Mouse (Mus musculus): Measurements from ENCODE around the gene Large1. TPM values are rescaled to one million over a fixed set of nuclear protein-coding genes. Genes with fewer than 3 reads are reported as not detected.
A peak's percentile ranks its signal among the peaks of the same experiment; 100 is the strongest.

Gene Large1
- polyA plus RNA-seq, 1 experiment from 2014 or later: 8.7 TPM

DNA sequence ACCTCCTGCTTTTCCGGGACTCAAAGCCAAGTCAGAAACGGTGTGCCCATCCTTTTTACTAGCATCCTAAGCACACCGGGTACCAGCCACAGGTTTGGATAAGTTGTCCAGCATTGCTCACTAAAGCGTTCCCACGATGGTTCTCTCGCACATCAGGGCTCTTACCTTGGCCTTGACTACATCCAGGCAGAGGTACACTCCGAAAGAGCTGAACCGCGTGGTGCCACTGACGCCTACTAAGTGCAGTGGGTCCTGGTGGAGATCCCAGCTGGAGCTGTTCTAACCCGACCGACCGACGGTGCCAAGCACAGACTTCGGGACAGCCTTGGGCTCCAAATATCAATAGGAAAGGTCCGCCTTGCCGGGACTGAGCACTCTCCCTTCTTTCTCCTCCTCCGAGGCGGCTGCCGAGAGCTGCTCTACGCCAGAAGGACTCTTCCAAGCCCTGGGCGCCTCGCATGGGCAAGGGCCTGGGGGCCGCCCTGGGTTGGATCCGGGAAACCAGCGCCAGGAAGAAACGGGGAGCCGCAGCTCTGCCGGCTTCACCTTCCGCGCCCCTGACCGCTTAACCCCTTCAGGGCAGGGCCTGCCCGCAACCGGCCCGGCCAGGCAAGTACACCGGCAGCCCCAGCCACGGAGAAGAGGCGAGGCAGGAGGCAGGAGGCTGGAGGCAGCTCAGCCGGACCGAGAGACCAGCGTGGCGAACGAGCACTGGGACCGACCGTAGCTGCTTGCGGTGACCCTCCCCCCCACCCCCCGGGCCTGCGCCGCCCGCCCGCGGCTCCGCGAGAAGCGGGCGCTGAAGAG, 836 bp downstream of the Large1 start:
- under 1% methylated on average over 56 of the region's 56 CpGs for whole genome bisulfite sequencing
- no peaks in the 10 kb centered on the region for H3K9me3 ChIP-seq (ENCODE audit: low read depth, low read length)
- no peaks in the 10 kb centered on the region for H3K36me3 ChIP-seq (ENCODE audit: insufficient read depth)
- ATAC-seq (ENCODE audit: insufficient read depth) (peak; percentile 29), DNase-seq (peak; percentile 56)
- H3K4me2 ChIP-seq: peak overlapping the region; percentile 87
- no peak for TF ChIP-seq CTCF (IDR thresholded peaks at IDR 0.05; ENCODE audit: low read depth)
- H3K27ac ChIP-seq (ENCODE audit: low read depth): peak overlapping the region; percentile 90
- peak overlapping the region; percentile 89 for H3K9ac ChIP-seq
- peaks cover 17% of the 10 kb centered on the region for H3K4me1 ChIP-seq (ENCODE audit: insufficient read depth)
- H3K27me3 ChIP-seq (ENCODE audit: insufficient read depth, low read length): no peaks in the 10 kb centered on the region
- H3K4me3 ChIP-seq (ENCODE audit: low read depth, low read length): peak overlapping the region; percentile 83

DNA sequence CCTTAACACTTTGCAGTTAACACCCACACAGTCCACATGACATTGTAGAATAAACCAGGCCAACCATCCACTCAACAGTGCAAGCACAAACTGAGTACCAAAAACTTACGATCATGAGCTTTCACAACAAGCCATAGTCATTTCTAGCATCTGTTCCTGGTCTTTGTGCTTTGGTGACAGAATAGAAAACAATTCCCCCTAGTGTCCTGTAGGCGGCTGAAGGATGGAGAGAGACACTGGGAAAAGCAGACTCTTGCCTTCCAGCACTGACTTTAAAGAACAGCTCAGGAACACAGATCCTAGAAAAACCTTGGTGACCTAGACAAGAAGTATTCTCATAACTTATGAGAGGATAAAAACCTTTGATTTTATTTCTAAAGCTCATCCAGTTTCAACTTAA, 3.0 kb downstream of the Large1 start:
- Histone ChIP-seq H3K9me3 (ENCODE audit: low read depth, low read length) (no peaks in the 10 kb centered on the region), H3K27ac (ENCODE audit: low read depth) (no peak overlapping the region), H3K9ac (no peak overlapping the region), H3K27me3 (ENCODE audit: insufficient read depth, low read length) (no peaks in the 10 kb centered on the region), H3K4me3 (ENCODE audit: low read depth, low read length) (no peak overlapping the region), H3K36me3 (ENCODE audit: insufficient read depth) (no peaks in the 10 kb centered on the region), H3K4me2 (peak overlapping the region; percentile 23; the same call in 1 of the 2 replicates), H3K4me1 (ENCODE audit: insufficient read depth) (peaks cover 17% of the 10 kb centered on the region)
- ATAC-seq (ENCODE audit: insufficient read depth): no peak
- 25% methylated on average over 2 of the region's 2 CpGs for WGBS
- DNase-seq: peak; percentile 74
- peak; percentile 72 for TF ChIP-seq CTCF (IDR thresholded peaks at IDR 0.05; ENCODE audit: low read depth)

DNA sequence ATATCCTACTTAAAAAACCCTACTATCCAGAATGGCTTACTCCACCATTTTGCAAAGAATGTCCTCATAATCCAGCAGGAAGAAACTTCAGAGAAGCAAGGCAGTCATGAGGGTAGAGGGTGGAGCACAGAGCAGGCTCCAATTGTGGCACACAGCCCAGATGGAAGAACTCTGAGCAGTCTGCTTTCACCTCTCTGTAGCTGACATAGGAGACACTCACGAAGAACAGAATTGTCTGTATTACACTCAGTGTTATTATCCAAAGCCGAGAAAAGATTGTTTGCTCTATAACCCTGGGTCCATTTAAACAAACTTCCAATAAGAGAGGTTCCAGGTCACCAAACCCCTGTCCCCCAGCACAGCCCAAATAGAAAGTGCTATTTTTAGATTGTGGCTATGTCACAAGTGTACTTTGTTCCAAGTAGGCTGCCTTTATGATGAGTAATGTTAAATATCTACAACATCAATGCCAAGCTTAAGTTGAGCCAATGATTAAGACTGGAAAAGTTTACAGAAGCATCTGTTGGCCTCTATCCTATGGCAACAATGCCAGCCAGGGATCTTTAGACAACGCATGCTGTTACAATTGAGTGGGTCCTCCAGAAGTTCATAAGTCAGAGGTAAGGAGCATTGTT, 10.5 kb downstream of the Large1 start:
- no peaks in the 10 kb centered on the region for H3K36me3 ChIP-seq (ENCODE audit: insufficient read depth)
- DNase-seq (peak; percentile 52), ATAC-seq (ENCODE audit: insufficient read depth) (peak; percentile 77)
- H3K27ac ChIP-seq (ENCODE audit: low read depth): no peak overlapping the region
- TF ChIP-seq CTCF (IDR thresholded peaks at IDR 0.05; ENCODE audit: low read depth): no peak
- H3K4me2 ChIP-seq: no peak overlapping the region
- H3K9me3 ChIP-seq (ENCODE audit: low read depth, low read length): no peaks in the 10 kb centered on the region
- 0 out of 2 replicates have a peak, but pooled peaks cover 4% of the 10 kb centered on the region for H3K4me1 ChIP-seq (ENCODE audit: insufficient read depth)
- no peak overlapping the region for H3K9ac ChIP-seq
- no peaks in the 10 kb centered on the region for H3K27me3 ChIP-seq (ENCODE audit: insufficient read depth, low read length)
- WGBS: 51% methylated on average over 3 of the region's 3 CpGs
- no peak overlapping the region for H3K4me3 ChIP-seq (ENCODE audit: low read depth, low read length)

DNA sequence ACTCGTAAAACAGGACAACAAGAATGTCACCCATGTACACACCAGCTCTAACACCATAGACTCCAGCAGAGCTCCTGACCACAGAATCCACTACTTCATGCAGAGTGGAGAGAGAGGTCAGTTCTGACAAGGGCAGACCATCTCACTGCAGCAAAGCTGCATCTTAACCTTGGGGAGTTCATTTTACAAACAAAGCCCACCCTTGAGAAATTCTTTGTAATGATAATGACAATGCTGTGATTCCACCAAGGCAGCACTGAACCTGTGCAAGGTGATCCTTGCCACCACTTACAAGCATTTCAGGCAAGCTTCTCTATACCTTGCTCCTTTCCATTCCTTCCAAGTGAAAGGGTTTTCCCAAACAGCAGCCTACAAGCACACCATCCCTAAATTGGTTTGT, 16.5 kb downstream of the Large1 start:
- H3K9me3 ChIP-seq (ENCODE audit: low read depth, low read length): no peaks in the 10 kb centered on the region
- no peak for TF ChIP-seq CTCF (IDR thresholded peaks at IDR 0.05; ENCODE audit: low read depth)
- DNase-seq (no peak), ATAC-seq (ENCODE audit: insufficient read depth) (no peak)
- H3K27ac ChIP-seq (ENCODE audit: low read depth): no peak overlapping the region
- H3K36me3 ChIP-seq (ENCODE audit: insufficient read depth): no peaks in the 10 kb centered on the region
- H3K4me2 ChIP-seq: no peak overlapping the region
- H3K4me1 ChIP-seq (ENCODE audit: insufficient read depth): no peaks in the 10 kb centered on the region
- no peak overlapping the region for H3K9ac ChIP-seq
- H3K27me3 ChIP-seq (ENCODE audit: insufficient read depth, low read length): no peaks in the 10 kb centered on the region
- no peak overlapping the region for H3K4me3 ChIP-seq (ENCODE audit: low read depth, low read length)
- 71% methylated on average over 1 of the region's 1 CpGs for WGBS

DNA sequence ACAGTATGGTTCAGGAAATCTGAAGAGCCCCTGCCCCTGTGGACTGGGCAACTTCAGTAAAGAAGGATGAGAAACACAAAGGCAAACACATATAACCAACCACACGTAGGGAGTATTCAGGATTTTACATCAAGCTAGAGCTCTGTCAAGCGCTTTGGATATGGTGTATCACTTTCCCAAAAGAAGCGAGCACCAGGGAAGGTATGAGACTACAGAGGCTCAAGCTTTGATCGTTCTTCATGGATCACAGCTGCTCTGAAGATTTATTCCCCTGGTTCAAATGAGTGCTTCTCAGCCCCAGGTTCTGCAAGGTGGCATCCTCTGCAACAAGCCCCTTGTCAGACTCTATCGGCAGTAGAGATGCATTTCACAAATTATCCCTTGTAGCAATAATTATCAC, 24.2 kb downstream of the Large1 start:
- H3K9ac ChIP-seq: no peak overlapping the region
- no peak for ATAC-seq (ENCODE audit: insufficient read depth)

DNA sequence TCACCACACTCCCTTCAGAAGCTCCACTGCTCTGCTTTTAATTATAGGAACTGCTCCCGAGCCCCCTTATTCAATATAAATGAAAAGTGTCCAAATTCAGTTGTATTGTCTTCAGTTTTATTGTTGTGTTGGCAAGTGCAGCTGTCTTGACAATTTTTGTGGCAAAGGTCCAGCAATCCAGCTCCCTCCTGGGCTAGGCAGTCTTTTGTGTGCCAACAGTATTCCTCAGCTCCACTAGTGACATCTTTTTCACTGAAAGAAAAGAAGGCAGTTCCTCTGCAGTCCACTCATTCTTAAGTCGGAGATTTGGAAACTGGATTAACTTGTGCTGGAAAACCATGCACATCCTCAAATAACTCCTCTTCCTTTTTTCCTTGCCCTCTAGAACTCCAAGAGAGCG, 25.3 kb downstream of the Large1 start:
- Histone ChIP-seq H3K4me1 (ENCODE audit: insufficient read depth) (no peaks in the 10 kb centered on the region), H3K4me3 (ENCODE audit: low read depth, low read length) (no peak overlapping the region), H3K9me3 (ENCODE audit: low read depth, low read length) (no peaks in the 10 kb centered on the region), H3K27me3 (ENCODE audit: insufficient read depth, low read length) (no peaks in the 10 kb centered on the region), H3K4me2 (no peak overlapping the region), H3K9ac (no peak overlapping the region), H3K36me3 (ENCODE audit: insufficient read depth) (no peaks in the 10 kb centered on the region), H3K27ac (ENCODE audit: low read depth) (no peak overlapping the region)
- DNase-seq: no peak
- WGBS: 77% methylated on average over 3 of the region's 3 CpGs
- ATAC-seq (ENCODE audit: insufficient read depth): no peak
- TF ChIP-seq CTCF (IDR thresholded peaks at IDR 0.05; ENCODE audit: low read depth): no peak

More for the DNA sequence above, 24.2 kb downstream of the Large1 start:
- DNase-seq: no peak
- no peaks in the 10 kb centered on the region for H3K36me3 ChIP-seq (ENCODE audit: insufficient read depth)
- H3K27ac ChIP-seq (ENCODE audit: low read depth): no peak overlapping the region
- no peaks in the 10 kb centered on the region for H3K9me3 ChIP-seq (ENCODE audit: low read depth, low read length)
- no peaks in the 10 kb centered on the region for H3K27me3 ChIP-seq (ENCODE audit: insufficient read depth, low read length)
- H3K4me3 ChIP-seq (ENCODE audit: low read depth, low read length): no peak overlapping the region
- H3K4me1 ChIP-seq (ENCODE audit: insufficient read depth): no peaks in the 10 kb centered on the region
- TF ChIP-seq CTCF (IDR thresholded peaks at IDR 0.05; ENCODE audit: low read depth): no peak
- whole genome bisulfite sequencing: 84% methylated on average over 5 of the region's 5 CpGs
- no peak overlapping the region for H3K4me2 ChIP-seq

DNA sequence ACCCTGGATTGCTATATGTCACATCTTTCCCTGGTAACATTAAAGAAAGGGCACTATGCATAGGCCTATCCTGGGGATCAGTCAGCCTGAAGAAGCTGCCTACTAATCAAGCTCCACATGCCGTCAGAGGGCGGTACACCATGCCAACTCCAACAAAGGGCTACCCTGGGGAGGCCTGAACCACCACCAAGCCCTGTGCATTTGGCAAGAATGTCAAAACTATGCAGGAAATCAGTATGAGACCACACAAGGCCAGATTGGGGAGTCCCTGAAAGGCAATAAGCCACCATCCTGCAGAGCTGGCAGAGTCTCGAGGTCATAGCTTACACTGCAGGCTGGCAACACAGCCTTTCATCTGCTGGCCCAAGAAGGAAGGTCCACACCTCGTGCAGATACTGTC, 28.7 kb downstream of the Large1 start:
- ATAC-seq (ENCODE audit: insufficient read depth): no peak
- Histone ChIP-seq H3K4me2 (no peak overlapping the region), H3K4me1 (ENCODE audit: insufficient read depth) (no peaks in the 10 kb centered on the region), H3K9me3 (ENCODE audit: low read depth, low read length) (no peaks in the 10 kb centered on the region), H3K27ac (ENCODE audit: low read depth) (no peak overlapping the region), H3K4me3 (ENCODE audit: low read depth, low read length) (no peak overlapping the region), H3K27me3 (ENCODE audit: insufficient read depth, low read length) (no peaks in the 10 kb centered on the region), H3K9ac (no peak overlapping the region), H3K36me3 (ENCODE audit: insufficient read depth) (no peaks in the 10 kb centered on the region)
- WGBS: 78% methylated on average over 4 of the region's 4 CpGs
- no peak for DNase-seq
- TF ChIP-seq CTCF (IDR thresholded peaks at IDR 0.05; ENCODE audit: low read depth): no peak

Data from lung, embryonic 14.5 days (tissue).